In genomic region chr12:21130274-21130823, GRCm38 (mm10) we compare ENCODE assay signal across 25 mouse cellular contexts.
DNase-seq lines count a peak whose midpoint lies in the region; ATAC-seq lines count a peak whose summit lies in the region.
"Had no signal": no experiment of that assay in that cellular context is flagged by ENCODE, and none has a peak within 500 bp of the region (broad histone marks: within the 10 kb centered on the region; RNA-seq: fewer than 3 reads in every experiment).

No protein-coding gene starts in this region.

- peaks cover 70% of the 10 kb centered on the region for H3K4me1 ChIP-seq in heart, embryonic 15.5 days (replicated peaks)
- H3K4me1 ChIP-seq in megakaryocyte, embryonic 14.5 days: peaks cover 100% of the 10 kb centered on the region
- peaks cover 71% of the 10 kb centered on the region for H3K4me1 ChIP-seq in liver, embryonic 13.5 days (replicated peaks)

- no peak overlapping the region for H3K4me2 ChIP-seq in heart, embryonic 15.5 days
- H3K4me2 ChIP-seq in liver, embryonic 13.5 days: no peak overlapping the region
- H3K4me2 ChIP-seq: kidney, embryonic 15.5 days; lung, embryonic 14.5 days; midbrain, embryonic 15.5 days had no signal

- intact Hi-C loops in left cerebral cortex, postnatal 14 days (cut with DNase I): loop anchor here (5.0 kb wide), 1 partner anchor 137 kb away; no protein-coding TSS in a partner anchor

- H3K27me3 ChIP-seq in heart, embryonic 15.5 days: no peaks in the 10 kb centered on the region
- H3K27me3 ChIP-seq in megakaryocyte, embryonic 14.5 days (replicated peaks): no peaks in the 10 kb centered on the region
- H3K27me3 ChIP-seq in liver, embryonic 13.5 days: no peaks in the 10 kb centered on the region
- H3K27me3 ChIP-seq: kidney, embryonic 15.5 days; midbrain, embryonic 15.5 days had no signal

- H3K4me3 ChIP-seq in heart, embryonic 15.5 days: no peak overlapping the region
- peak overlapping the region; percentile 83 for H3K4me3 ChIP-seq in megakaryocyte, embryonic 14.5 days (replicated peaks)
- H3K4me3 ChIP-seq in liver, embryonic 13.5 days (replicated peaks): no peak overlapping the region
- H3K4me3 ChIP-seq: forebrain, embryonic 10.5 days; heart, embryonic 10.5 days; hindbrain, embryonic 10.5 days; kidney, embryonic 15.5 days; midbrain, embryonic 10.5 days; midbrain, embryonic 15.5 days had no signal

- H3K27ac ChIP-seq in heart, embryonic 15.5 days: peak overlapping the region; percentile 55; the same call in 1 of the 2 replicates
- no peak overlapping the region; the same call in 1 of the 2 replicates for H3K27ac ChIP-seq in liver, embryonic 13.5 days
- H3K27ac ChIP-seq: forebrain, embryonic 10.5 days; heart, embryonic 10.5 days; hindbrain, embryonic 10.5 days; midbrain, embryonic 10.5 days; midbrain, embryonic 15.5 days had no signal

- no peak for DNase-seq in heart, adult 18-20 months
- DNase-seq in liver, embryonic 13.5 days: no peak
- no peak for DNase-seq in left cerebral cortex, postnatal 14 days (ENCODE audit: low spot score in 2 of 2)
- DNase-seq in embryo, embryonic 9.5 days (ENCODE audit: extremely low spot score): no peak
- no peak for DNase-seq in Muller cell, postnatal 12 days (ENCODE audit: inconsistent ontology term)
- DNase-seq: adrenal gland, postnatal 36 days; cerebellum, postnatal 14 days; gastrocnemius, postnatal 10 days; heart, postnatal 14 days; kidney, adult 18-20 months; lung, embryonic 14.5 days; right cerebral cortex, adult 18-20 months; spleen, adult 18-20 months; thymus, postnatal 25 days had no signal

- no peaks in the 10 kb centered on the region for H3K36me3 ChIP-seq in heart, embryonic 15.5 days
- peaks cover 11% of the 10 kb centered on the region for H3K36me3 ChIP-seq in megakaryocyte, embryonic 14.5 days (replicated peaks; ENCODE audit: low read length)
- no peaks in the 10 kb centered on the region for H3K36me3 ChIP-seq in liver, embryonic 13.5 days
- H3K36me3 ChIP-seq: heart, embryonic 10.5 days; hindbrain, embryonic 10.5 days; kidney, embryonic 15.5 days; midbrain, embryonic 10.5 days; midbrain, embryonic 15.5 days had no signal

- H3K9ac ChIP-seq in heart, embryonic 15.5 days: no peak overlapping the region
- no peak overlapping the region for H3K9ac ChIP-seq in liver, embryonic 13.5 days
- H3K9ac ChIP-seq: kidney, embryonic 15.5 days; lung, embryonic 14.5 days; midbrain, embryonic 15.5 days had no signal

- ATAC-seq in heart, embryonic 15.5 days (replicated peaks; ENCODE audit: insufficient number of reproducible peaks, insufficient read depth, low FRiP score, low read depth): no peak
- no peak for ATAC-seq in megakaryocyte, adult 5-6 weeks (ENCODE audit: poor library complexity, severe bottlenecking)
- peak; percentile 62 for ATAC-seq in liver, embryonic 13.5 days (ENCODE audit: low read depth)
- ATAC-seq: forebrain, embryonic 16.5 days; hindbrain, embryonic 16.5 days; midbrain, embryonic 15.5 days had no signal

- WGBS in heart, embryonic 15.5 days: 64% methylated on average over 10 of the region's 10 CpGs
- WGBS in liver, embryonic 13.5 days (ENCODE audit: insufficient replicate concordance): 11% methylated on average over 10 of the region's 10 CpGs

- H3K9me3 ChIP-seq in heart, embryonic 15.5 days (replicated peaks): no peaks in the 10 kb centered on the region
- H3K9me3 ChIP-seq in megakaryocyte, embryonic 14.5 days: no peaks in the 10 kb centered on the region
- H3K9me3 ChIP-seq in liver, embryonic 13.5 days (replicated peaks): no peaks in the 10 kb centered on the region
- H3K9me3 ChIP-seq: forebrain, embryonic 10.5 days; heart, embryonic 10.5 days; hindbrain, embryonic 10.5 days; kidney, embryonic 15.5 days; midbrain, embryonic 10.5 days; midbrain, embryonic 15.5 days had no signal
